Mouse (Mus musculus) spleen, adult 2 months (tissue): ENCODE measurements around the gene Acbd7.

Experiments used
- CTCF ChIP-seq: fragments of 200-500 bp; IDR thresholded peaks from 2 replicates; pipeline ENCODE4 v1.5.1; 2011; ENCODE audit warnings: mild to moderate bottlenecking, inconsistent platforms; ENCODE audit not compliant: insufficient read depth, insufficient read length, insufficient replicate concordance; ENCODE audit errors: extremely low read depth
- POLR2A ChIP-seq: fragments of 200-500 bp; IDR thresholded peaks from 2 replicates; pipeline ENCODE4 v1.6.1; 2011; ENCODE audit warnings: low read depth, low read length, inconsistent platforms

GRCm38 (mm10) chr2:3348919-3349318 is 13.0 kb downstream of the Acbd7 start:
- no peak for TF ChIP-seq POLR2A
- TF ChIP-seq CTCF, result 0 out of 2 replicates have a peak, but pooled peaks have one; percentile 19
